Mouse (Mus musculus) adrenal gland, postnatal 14 days (tissue): ENCODE results near the gene Cln5. TPM values are rescaled to one million over a fixed set of nuclear protein-coding genes. Genes with fewer than 3 reads are reported as not detected.
A peak's percentile ranks its signal among the peaks of the same experiment; 100 is the strongest.

Experiments
- DNase-seq: peaks from one replicate; pipeline ENCODE4 v3.0.0; 2021; ENCODE audit warnings: mixed read lengths
- long read RNA-seq, 2 experiments: library from polyadenylated mRNA; stranded (forward); transcript quantifications; one replicate each; pipeline ENCODE4 v2.0.0; 2021
- total RNA-seq: library from RNA; stranded (reverse); gene quantifications from 2 replicates; pipeline ENCODE4 v1.2.3, GENCODE M21; 2021

The Cln5 gene
- 24.1 and 26.0 TPM in 2 replicates for total RNA-seq
- long read RNA-seq, experiment 1, transcript Cln5-201 (4 exons, 2,445 nt), result major isoform, 30 of 33 reads
- long read RNA-seq, experiment 1, partial matches to known transcripts, result 0 of 33 reads
- long read RNA-seq, experiment 1, other reads (novel, unspliced or antisense), result 3 of 33 reads
- long read RNA-seq, experiment 2, transcript Cln5-201 (4 exons, 2,445 nt), result major isoform, 10 of 13 reads
- long read RNA-seq, experiment 2, partial matches to known transcripts, result 2 of 13 reads
- long read RNA-seq, experiment 2, other reads (novel, unspliced or antisense), result 1 of 13 reads

GRCm38 (mm10) chr14:103069864-103070611 is at the start of gene Cln5:
Gene Cln5, plus strand, starts transcription at chr14:103070216.
- DNase-seq, result peak; percentile 98

- no peak for DNase-seq
Observed at GRCm38 (mm10) chr14:103029203-103029602, 40.8 kb upstream of the Cln5 start.

DNA sequence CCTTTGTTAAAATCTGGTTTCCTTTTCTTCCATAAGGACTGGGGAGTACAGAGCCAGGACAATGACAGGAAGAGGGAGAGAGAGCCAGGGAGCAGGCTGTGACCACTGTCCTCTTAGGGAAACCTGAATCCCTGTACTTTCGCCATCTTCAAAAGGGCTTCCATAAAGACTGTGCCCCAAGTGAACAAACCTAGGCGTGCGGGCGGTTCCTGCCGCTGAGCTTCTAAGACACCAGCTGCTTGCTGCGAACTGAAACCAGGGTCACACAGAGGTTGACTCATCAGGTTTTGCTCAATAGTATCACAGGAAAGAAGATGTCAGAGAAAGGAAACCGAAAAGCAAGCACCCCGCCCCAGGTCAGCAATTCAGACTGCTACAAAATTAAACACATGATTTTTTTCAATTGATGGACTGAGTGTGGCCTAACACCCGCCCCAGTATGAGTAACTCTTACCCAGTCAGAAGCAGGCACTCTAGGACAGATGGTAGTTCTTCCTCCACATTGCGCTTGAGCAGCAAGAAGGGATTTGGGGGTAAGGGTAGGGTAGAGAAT is 36.7 kb upstream of the Cln5 start:
- peak; percentile 69 for DNase-seq

- DNase-seq, result no peak
Observed at GRCm38 (mm10) chr14:103034076-103034475, 35.9 kb upstream of the Cln5 start.

DNA sequence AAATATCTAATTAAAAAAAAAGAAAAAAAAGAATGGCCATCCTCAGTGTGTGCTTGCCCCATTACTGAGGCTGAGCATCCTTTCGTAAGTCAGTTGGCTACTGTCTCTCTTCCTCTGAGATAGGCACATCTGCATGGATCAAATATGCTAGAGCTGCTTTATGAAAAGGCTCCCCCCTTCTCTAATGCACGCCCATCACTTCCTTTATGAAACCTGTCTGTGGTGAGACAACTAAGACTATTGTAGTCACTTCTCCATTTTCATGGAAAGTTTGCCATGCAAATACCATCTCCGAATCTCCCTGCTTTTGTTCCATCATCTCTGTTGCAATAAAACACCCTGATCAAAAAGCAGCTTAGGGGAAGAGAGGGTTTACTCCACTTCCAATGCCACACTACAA is 33.0 kb upstream of the Cln5 start:
- no peak for DNase-seq

DNA sequence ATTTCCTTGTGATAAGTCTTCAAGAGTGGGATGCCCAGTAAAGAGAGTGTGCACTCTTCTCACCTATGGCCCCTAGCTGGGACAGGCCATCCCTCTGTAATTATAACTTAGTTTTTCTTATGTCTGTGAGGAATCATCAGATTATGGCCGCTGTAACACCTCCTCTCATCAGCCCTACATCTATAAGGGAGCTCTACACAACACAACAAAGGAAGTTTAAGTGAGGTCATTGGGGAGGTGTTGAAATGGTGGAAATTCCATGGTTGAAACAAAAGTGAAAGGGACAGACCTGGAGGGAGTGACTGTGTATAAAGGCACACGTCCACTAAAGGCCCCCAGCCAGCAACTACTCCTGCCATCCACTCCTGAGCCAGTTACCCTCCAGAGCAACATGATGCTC is 23.3 kb upstream of the Cln5 start, which contains the start of gene Acod1:
Gene Acod1 (plus strand): TSS at position 301 of the 400 bp plus-strand sequence.
- DNase-seq, result no peak

DNA sequence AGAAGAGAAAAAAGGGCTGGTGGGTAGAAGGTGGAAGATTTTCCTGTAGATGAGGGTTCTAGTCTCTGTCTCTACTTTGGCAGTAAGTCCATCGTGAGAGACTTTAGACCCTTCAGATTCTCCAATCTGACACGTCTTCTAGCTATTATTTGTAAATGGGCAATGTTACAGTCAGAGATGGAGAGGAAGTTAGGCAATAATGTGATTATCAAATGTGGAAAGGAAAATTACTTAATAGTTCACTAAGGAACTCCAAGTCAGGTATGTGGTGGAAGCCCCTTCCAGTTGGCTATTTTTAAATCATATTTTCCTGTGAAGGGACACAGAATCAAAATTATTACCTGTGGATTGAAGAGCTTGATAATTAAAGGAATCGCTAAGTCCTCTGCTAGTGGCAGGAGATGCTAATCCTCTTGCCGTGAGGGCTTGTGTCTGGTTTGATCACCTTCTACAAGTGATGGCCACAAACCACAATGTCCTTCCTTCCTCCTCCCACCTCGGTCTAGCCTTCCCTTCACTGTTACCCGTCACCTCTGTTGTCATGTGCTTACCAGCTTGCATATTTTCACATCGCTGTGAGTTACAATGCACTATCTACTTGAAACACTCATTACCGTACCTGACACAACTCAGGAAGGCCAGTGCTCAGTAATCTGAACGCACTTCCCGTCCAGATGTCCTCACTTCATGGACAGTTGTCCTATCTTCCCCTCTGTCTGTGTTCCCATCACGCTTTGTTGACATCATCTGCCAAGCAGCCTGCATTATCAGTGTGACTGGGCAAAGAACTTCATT is 21.5 kb upstream of the Cln5 start:
- no peak for DNase-seq

- DNase-seq, result peak; percentile 92
Observed at GRCm38 (mm10) chr14:103051159-103051769, 18.8 kb upstream of the Cln5 start.

GRCm38 (mm10) chr14:103054731-103055130 is 15.3 kb upstream of the Cln5 start:
- DNase-seq, result no peak

GRCm38 (mm10) chr14:103056601-103057000 is 13.4 kb upstream of the Cln5 start:
- DNase-seq, result no peak

GRCm38 (mm10) chr14:103058998-103059397 is 11.0 kb upstream of the Cln5 start:
- no peak for DNase-seq

GRCm38 (mm10) chr14:103059495-103059894 is 10.5 kb upstream of the Cln5 start:
- DNase-seq, result no peak

GRCm38 (mm10) chr14:103065294-103066167 is 4.5 kb upstream of the Cln5 start:
- DNase-seq, result peak; percentile 84

- DNase-seq, result no peak
Observed at GRCm38 (mm10) chr14:103069465-103069863, 552 bp upstream of the Cln5 start.

- peak; percentile 18 for DNase-seq
Observed at GRCm38 (mm10) chr14:103070790-103071189, 774 bp downstream of the Cln5 start.

DNA sequence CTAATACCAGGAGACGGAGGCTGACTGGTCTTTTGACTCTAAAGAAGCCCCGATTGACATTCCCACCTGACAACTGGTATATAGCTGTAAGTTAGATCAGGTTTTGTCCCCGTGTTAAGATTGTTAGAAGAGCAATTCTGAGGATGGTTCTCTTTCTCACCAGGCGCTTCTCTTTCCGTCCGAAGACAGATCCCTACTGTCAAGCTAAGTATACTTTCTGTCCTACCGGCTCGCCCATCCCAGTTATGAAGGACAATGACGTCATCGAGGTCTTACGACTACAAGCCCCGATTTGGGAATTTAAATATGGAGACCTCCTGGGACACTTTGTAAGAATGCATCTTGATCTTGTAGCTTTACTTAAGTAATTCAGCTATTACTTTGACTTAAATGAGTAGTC is 1.5 kb downstream of the Cln5 start:
- no peak for DNase-seq

DNA sequence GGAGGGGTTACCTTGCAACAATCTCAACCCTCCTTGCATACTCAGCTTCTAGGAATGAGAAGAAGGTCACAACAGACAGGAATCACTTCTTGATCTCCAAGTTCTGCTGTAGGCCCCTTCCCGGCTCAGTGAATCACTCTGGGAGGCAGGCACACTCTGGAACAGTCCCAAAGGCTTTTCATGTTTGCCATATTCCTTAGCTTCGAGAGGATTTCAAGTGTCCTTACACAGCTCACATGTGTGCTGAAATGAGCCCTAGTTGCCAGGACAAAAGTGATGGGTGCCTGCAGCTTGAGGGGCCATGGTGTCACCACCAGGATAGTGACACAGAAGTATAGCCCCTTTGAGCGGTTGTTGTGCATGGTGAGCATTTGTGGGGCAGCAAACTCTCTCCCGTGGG is 2.7 kb downstream of the Cln5 start:
- no peak for DNase-seq

DNA sequence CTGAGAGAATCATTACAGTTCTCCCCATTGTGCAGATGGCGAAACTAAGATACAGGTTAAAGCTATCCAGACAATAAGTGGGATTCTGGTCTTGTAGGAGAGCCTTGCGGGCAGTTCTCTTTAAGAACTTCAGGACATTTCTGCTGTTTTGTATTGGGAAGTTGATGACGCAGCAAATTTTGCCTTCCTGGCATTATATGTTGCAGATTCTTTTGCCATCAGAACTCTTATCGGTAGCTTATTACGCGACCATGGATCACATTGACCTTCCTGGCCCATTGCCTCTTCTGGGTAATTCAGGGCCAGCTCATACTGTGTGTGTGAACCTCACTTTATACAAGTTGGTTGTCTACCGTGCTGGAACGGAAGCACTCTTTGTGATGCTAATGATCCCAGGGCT is 3.8 kb downstream of the Cln5 start:
- no peak for DNase-seq

DNA sequence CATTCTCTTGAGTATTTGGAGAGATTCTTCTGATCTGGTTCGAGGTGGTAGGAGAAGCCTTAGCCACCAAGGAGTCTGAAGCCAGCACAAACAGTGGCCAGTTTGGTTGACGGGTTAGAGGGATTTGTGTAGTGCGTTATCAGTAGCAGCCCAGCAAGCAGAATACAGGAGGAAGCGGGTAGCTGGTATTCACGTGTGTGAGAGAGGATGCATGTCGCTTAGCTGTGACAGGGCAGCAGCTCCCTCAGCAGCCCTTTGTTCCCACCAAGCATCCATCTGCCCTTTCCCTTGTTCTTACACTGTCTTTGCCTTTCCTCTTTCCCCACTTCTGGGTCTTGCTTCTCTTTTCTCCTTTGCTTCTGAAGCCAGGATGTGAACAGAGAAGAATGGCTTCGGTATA is 5.2 kb downstream of the Cln5 start:
- no peak for DNase-seq

- DNase-seq, result no peak
Observed at GRCm38 (mm10) chr14:103077272-103078005, 7.4 kb downstream of the Cln5 start.
